Mouse (Mus musculus): ENCODE measurements around the gene Zfp286. TPM values are rescaled to one million over a fixed set of nuclear protein-coding genes. Genes with fewer than 3 reads are reported as not detected.

The Zfp286 gene
- polyA plus RNA-seq, 1 experiment, result 0.89 TPM

DNA sequence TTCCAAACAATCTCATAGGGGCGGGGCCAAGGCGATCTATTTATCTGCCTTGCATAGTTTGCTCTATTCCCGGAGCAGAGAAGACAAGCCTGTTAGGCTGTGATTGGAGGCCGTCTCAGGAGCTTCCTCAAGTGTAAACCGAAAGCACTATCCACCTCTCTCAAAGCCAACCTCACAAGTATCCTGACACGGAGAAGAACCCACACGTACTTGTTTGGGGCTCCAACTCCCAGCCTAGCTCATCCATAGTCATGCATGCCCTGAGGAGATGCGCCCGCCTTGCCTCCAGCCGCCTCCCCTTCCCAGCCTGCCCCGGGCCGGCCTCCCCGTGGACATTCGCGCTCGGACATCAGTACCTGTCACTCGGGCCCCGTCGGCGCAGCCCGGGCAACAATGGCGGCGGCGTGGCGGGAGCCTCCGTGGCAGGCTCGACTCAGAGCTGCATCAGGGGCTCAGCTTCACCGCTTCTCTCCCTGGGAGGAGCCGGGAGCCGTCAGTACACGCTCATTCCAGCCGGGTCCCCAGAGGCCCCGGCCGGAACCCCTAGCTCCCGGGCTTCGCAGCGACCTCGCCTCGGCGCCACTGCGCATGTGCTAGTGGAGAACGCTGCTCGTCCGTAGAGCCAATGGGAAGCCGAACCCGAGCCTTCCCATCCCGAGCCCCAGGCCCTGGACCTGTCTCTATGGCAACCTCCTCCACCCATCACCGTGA is 57.8 kb downstream of the Zfp286 start, which contains the start of gene Zfp287:
TSS of gene Zfp287 (minus strand) at position 595 of the 711 bp plus-strand sequence.
- no peak for TF ChIP-seq GATA1 (IDR thresholded peaks at IDR 0.05; ENCODE audit: borderline replicate concordance, low read length)
- no peak for TF ChIP-seq FLI1 (IDR thresholded peaks at IDR 0.05; ENCODE audit: low read length)
- peaks cover 4% of the 10 kb centered on the region; the same call in 1 of the 2 replicates for H3K9me3 ChIP-seq
- H3K27me3 ChIP-seq (replicated peaks), result peaks cover 37% of the 10 kb centered on the region
- H3K4me1 ChIP-seq, result peaks cover 14% of the 10 kb centered on the region
- no peaks in the 10 kb centered on the region for H3K36me3 ChIP-seq (replicated peaks; ENCODE audit: low read length)
- peak within 1 kb of the TSS; percentile 91 for H3K4me3 ChIP-seq (replicated peaks)

DNA sequence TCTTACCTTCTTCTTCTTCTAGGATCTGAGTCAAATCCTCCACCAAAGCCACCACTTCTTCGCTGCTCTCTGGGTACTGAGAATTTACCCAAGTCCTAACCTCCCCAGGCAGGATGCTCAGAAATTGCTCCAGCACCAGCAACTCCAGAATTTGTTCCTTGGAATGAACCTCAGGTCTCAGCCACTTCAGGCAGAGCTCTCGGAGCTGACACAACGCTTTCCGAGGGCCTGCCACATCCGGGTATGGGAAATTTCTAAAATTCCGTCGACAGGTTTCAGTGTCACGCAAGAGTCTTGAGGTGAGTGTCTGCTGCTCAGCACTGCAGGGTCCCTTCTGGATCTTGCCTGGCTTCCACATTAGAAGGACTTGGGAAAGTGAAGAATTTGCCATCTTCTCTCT is 61.0 kb downstream of the Zfp286 start:
- no peaks in the 10 kb centered on the region for H3K9me3 ChIP-seq
- peaks cover 11% of the 10 kb centered on the region for H3K4me1 ChIP-seq
- no peak for TF ChIP-seq GATA1 (IDR thresholded peaks at IDR 0.05; ENCODE audit: borderline replicate concordance, low read length)
- TF ChIP-seq FLI1 (IDR thresholded peaks at IDR 0.05; ENCODE audit: low read length), result no peak
- no peaks in the 10 kb centered on the region for H3K36me3 ChIP-seq (replicated peaks; ENCODE audit: low read length)
- H3K27me3 ChIP-seq (replicated peaks), result peaks cover 42% of the 10 kb centered on the region
- H3K4me3 ChIP-seq (replicated peaks), result no peak overlapping the region

- Histone ChIP-seq H3K9me3 (peaks cover 16% of the 10 kb centered on the region), H3K4me3 (replicated peaks) (no peak overlapping the region), H3K36me3 (replicated peaks; ENCODE audit: low read length) (no peaks in the 10 kb centered on the region), H3K4me1 (no peaks in the 10 kb centered on the region), H3K27me3 (replicated peaks) (peaks cover 32% of the 10 kb centered on the region)
- TF ChIP-seq GATA1 (IDR thresholded peaks at IDR 0.05; ENCODE audit: borderline replicate concordance, low read length), result no peak
- TF ChIP-seq FLI1 (IDR thresholded peaks at IDR 0.05; ENCODE audit: low read length), result no peak
These were observed 78.6 kb downstream of the Zfp286 start for GRCm38 (mm10) chr11:62710657-62711056.

DNA sequence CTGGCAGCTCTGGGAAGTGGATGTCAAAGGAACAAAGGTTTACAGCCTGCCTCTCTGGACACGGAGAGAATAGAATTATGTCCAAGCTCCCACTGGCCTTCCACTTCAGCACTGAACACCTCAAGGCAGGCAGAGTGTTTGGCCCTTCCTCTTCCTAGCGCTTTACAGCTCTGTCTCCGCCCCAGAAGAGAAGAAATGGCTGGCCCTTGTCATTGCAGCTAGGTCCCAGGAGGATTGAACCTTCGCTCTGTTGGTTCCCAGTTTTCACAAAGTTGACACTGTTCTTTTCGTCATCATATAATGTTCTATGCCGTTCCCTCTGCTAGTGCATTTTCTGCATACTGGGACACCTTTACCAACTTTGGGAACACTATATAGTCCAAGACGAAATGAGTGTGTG is 81.0 kb downstream of the Zfp286 start:
- Histone ChIP-seq H3K9me3 (peaks cover 3% of the 10 kb centered on the region; the same call in 1 of the 2 replicates), H3K36me3 (replicated peaks; ENCODE audit: low read length) (no peaks in the 10 kb centered on the region), H3K27me3 (replicated peaks) (peaks cover 34% of the 10 kb centered on the region), H3K4me1 (no peaks in the 10 kb centered on the region), H3K4me3 (replicated peaks) (no peak overlapping the region)
- TF ChIP-seq FLI1 (IDR thresholded peaks at IDR 0.05; ENCODE audit: low read length) (no peak), GATA1 (IDR thresholded peaks at IDR 0.05; ENCODE audit: borderline replicate concordance, low read length) (no peak)

- Histone ChIP-seq H3K4me1 (no peaks in the 10 kb centered on the region), H3K4me3 (replicated peaks) (no peak overlapping the region), H3K9me3 (no peaks in the 10 kb centered on the region), H3K27me3 (replicated peaks) (peaks cover 30% of the 10 kb centered on the region), H3K36me3 (replicated peaks; ENCODE audit: low read length) (no peaks in the 10 kb centered on the region)
- no peak for TF ChIP-seq FLI1 (IDR thresholded peaks at IDR 0.05; ENCODE audit: low read length)
- TF ChIP-seq GATA1 (IDR thresholded peaks at IDR 0.05; ENCODE audit: borderline replicate concordance, low read length), result no peak
These were observed 83.1 kb downstream of the Zfp286 start for GRCm38 (mm10) chr11:62706141-62706540.

Other genes starting within 250 kb of the Zfp286 start
- 1,084 and 1,175 TPM in 2 replicates for gene Ubb, start 238.3 kb downstream of the Zfp286 start, polyA plus RNA-seq (2012; ENCODE audit: insufficient read depth, low replicate concordance)
- gene Trpv2, start 215.0 kb downstream of the Zfp286 start, polyA plus RNA-seq (2012; ENCODE audit: insufficient read depth, low replicate concordance), result 11.2 and 11.9 TPM in 2 replicates
- gene Lrrc75a, start 140.9 kb downstream of the Zfp286 start, polyA plus RNA-seq (2012; ENCODE audit: insufficient read depth, low replicate concordance), result 4.6 and 8.6 TPM in 2 replicates
- 19.9 and 26.5 TPM in 2 replicates for gene Mmgt2, start 140.8 kb downstream of the Zfp286 start, polyA plus RNA-seq (2012; ENCODE audit: insufficient read depth, low replicate concordance)
- gene Zfp287, start 57.6 kb downstream of the Zfp286 start, polyA plus RNA-seq (2012; ENCODE audit: insufficient read depth, low replicate concordance), result 0.16 TPM in 1 of 2 replicates, not detected in the other
- not detected in 2 replicates for gene Gm10428, start 36.4 kb downstream of the Zfp286 start, polyA plus RNA-seq (2012; ENCODE audit: insufficient read depth, low replicate concordance)
- gene Trim16, start 30.8 kb upstream of the Zfp286 start, polyA plus RNA-seq (2012; ENCODE audit: insufficient read depth, low replicate concordance), result 0.47 and 3.6 TPM in 2 replicates
- 0.36 TPM in 1 of 2 replicates, not detected in the other for gene Fbxw10, start 57.6 kb upstream of the Zfp286 start, polyA plus RNA-seq (2012; ENCODE audit: insufficient read depth, low replicate concordance)
- gene Tvp23b, start 90.0 kb upstream of the Zfp286 start, polyA plus RNA-seq (2012; ENCODE audit: insufficient read depth, low replicate concordance), result 2.0 TPM in 1 of 2 replicates, not detected in the other
- gene Cdrt4, start 161.7 kb upstream of the Zfp286 start, polyA plus RNA-seq (2012; ENCODE audit: insufficient read depth, low replicate concordance), result not detected in 2 replicates

Data from megakaryocyte, embryonic 14.5 days (primary cell).